Mouse (Mus musculus) MEL (cell line): ENCODE measurements around the gene Plekhg3. TPM values are rescaled to one million over a fixed set of nuclear protein-coding genes. Genes with fewer than 3 reads are reported as not detected.

Experiments used
- DNase-seq: peaks from one replicate; pipeline ENCODE4 v3.0.0; 2011; ENCODE audit warnings: low read depth, low spot score
- H3K27ac ChIP-seq: 2 replicates; pipeline ENCODE4 v1.5.1; 2012; ENCODE audit warnings: low read depth, mild to moderate bottlenecking, control low read depth, low read length, moderate library complexity; ENCODE audit not compliant: control insufficient read depth
- H3K27me3 ChIP-seq, 2 experiments: fragments of 150-350 bp in 1 of 2; sonication (generic) in 1 of 2; 2 replicates each; pipeline ENCODE4 v1.6.1; 2012; ENCODE audit warnings: low read length in 2 of 2, mild to moderate bottlenecking in 2 of 2, improper control_type of control experiment in 1 of 2, moderate library complexity in 1 of 2; ENCODE audit not compliant: insufficient read depth in 2 of 2, control insufficient read depth in 1 of 2
- H3K36me3 ChIP-seq, 2 experiments: 2 replicates each; pipeline ENCODE4 v1.6.1; 2012 to 2014; ENCODE audit warnings: low read length in 2 of 2, improper control_type of control experiment in 1 of 2, inconsistent platforms in 1 of 2, mild to moderate bottlenecking in 1 of 2; ENCODE audit not compliant: insufficient read depth in 2 of 2, control insufficient read depth in 1 of 2
- H3K4me1 ChIP-seq, 2 experiments: fragments of 150-350 bp in 1 of 2; sonication (generic) in 1 of 2; 2 replicates each; pipeline ENCODE4 v1.6.1; 2012; ENCODE audit warnings: low read length in 2 of 2, improper control_type of control experiment in 1 of 2, mild to moderate bottlenecking in 1 of 2; ENCODE audit not compliant: insufficient read depth in 2 of 2, control insufficient read depth in 1 of 2
- H3K4me3 ChIP-seq, 2 experiments: fragments of 150-350 bp in 1 of 2; sonication (generic) in 1 of 2; 2 replicates each; pipeline ENCODE4 v1.5.1; 2012; ENCODE audit warnings: low read depth in 2 of 2, low read length in 2 of 2, mild to moderate bottlenecking in 2 of 2, moderate library complexity in 2 of 2, control low read depth in 1 of 2, improper control_type of control experiment in 1 of 2; ENCODE audit not compliant: control insufficient read depth in 1 of 2, insufficient read depth in 1 of 2
- H3K79me2 ChIP-seq: 2 replicates; pipeline ENCODE4 v1.6.1; 2012; ENCODE audit warnings: mild to moderate bottlenecking, low read length, moderate library complexity; ENCODE audit not compliant: control insufficient read depth, poor library complexity, insufficient read depth
- H3K9ac ChIP-seq: 2 replicates; pipeline ENCODE4 v1.6.1; 2012; ENCODE audit warnings: low read depth, mild to moderate bottlenecking, control low read depth, low read length, moderate library complexity; ENCODE audit not compliant: control insufficient read depth, poor library complexity, severe bottlenecking
- H3K9me3 ChIP-seq: fragments of 150-350 bp; sonication (generic); replicated peaks from 2 replicates; pipeline ENCODE4 v1.6.1; 2012; ENCODE audit warnings: mild to moderate bottlenecking, low read length, improper control_type of control experiment, moderate library complexity; ENCODE audit not compliant: insufficient read depth
- CHD1 ChIP-seq: IDR thresholded peaks from 2 replicates; pipeline ENCODE4 v1.6.1; 2012; ENCODE audit warnings: low read depth, mild to moderate bottlenecking, inconsistent platforms, low read length, improper control_type of control experiment
- CHD2 ChIP-seq: IDR thresholded peaks from 2 replicates; pipeline ENCODE4 v1.6.1; 2011; ENCODE audit warnings: low read length, improper control_type of control experiment
- CTCF ChIP-seq, 3 experiments: IDR thresholded peaks in 2 of 3; conservative IDR thresholded peaks in 1 of 3; 2 replicates each; pipeline ENCODE4 v1.5.1; 2011 to 2012; ENCODE audit warnings: low read length in 3 of 3, low read depth in 2 of 3, mild to moderate bottlenecking in 2 of 3, improper control_type of control experiment in 1 of 3, inconsistent platforms in 1 of 3, mixed read lengths in 1 of 3, moderate library complexity in 1 of 3; ENCODE audit not compliant: control insufficient read depth in 1 of 3, insufficient read depth in 1 of 3, poor library complexity in 1 of 3, severe bottlenecking in 1 of 3
- E2F4 ChIP-seq: IDR thresholded peaks from 2 replicates; pipeline ENCODE4 v1.6.1; 2011; ENCODE audit warnings: low read depth, low read length, improper control_type of control experiment, borderline replicate concordance
- GABPA ChIP-seq: IDR thresholded peaks from 2 replicates; pipeline ENCODE4 v1.6.1; 2012; ENCODE audit warnings: low read depth, mild to moderate bottlenecking, inconsistent platforms, low read length, improper control_type of control experiment, moderate library complexity
- GATA1 ChIP-seq: IDR thresholded peaks from 2 replicates; pipeline ENCODE4 v1.6.1; 2011; ENCODE audit warnings: low read depth, low read length, improper control_type of control experiment
- JUND ChIP-seq: IDR thresholded peaks from 2 replicates; pipeline ENCODE4 v1.6.1; 2011; ENCODE audit warnings: low read depth, mild to moderate bottlenecking, improper control_type of control experiment, low read length
- MAX ChIP-seq: IDR thresholded peaks from 2 replicates; pipeline ENCODE4 v1.6.1; 2011; ENCODE audit warnings: low read length, improper control_type of control experiment
- MEF2A ChIP-seq: IDR thresholded peaks from 2 replicates; pipeline ENCODE4 v1.6.1; 2014; ENCODE audit warnings: low read depth, mild to moderate bottlenecking, inconsistent platforms, low read length, improper control_type of control experiment; ENCODE audit not compliant: poor library complexity, insufficient replicate concordance, severe bottlenecking; ENCODE audit errors: extremely low read depth
- MYB ChIP-seq: IDR thresholded peaks from 2 replicates; pipeline ENCODE4 v1.6.1; 2011; ENCODE audit warnings: mild to moderate bottlenecking, low read depth, low read length, improper control_type of control experiment
- NRF1 ChIP-seq: IDR thresholded peaks from 2 replicates; pipeline ENCODE4 v1.6.1; 2014; ENCODE audit warnings: low read depth, mild to moderate bottlenecking, inconsistent platforms, low read length, improper control_type of control experiment, moderate library complexity; ENCODE audit not compliant: poor library complexity, insufficient read depth, severe bottlenecking
- TAL1 ChIP-seq: IDR thresholded peaks from 2 replicates; pipeline ENCODE4 v1.6.1; 2012; ENCODE audit warnings: mild to moderate bottlenecking, inconsistent platforms, low read length, moderate library complexity, mixed read lengths
- TCF12 ChIP-seq: IDR thresholded peaks from 2 replicates; pipeline ENCODE4 v1.6.1; 2014; ENCODE audit warnings: low read depth, mild to moderate bottlenecking, inconsistent platforms, low read length, improper control_type of control experiment, moderate library complexity
- UBTF ChIP-seq: IDR thresholded peaks from 2 replicates; pipeline ENCODE4 v1.6.1; 2012; ENCODE audit warnings: low read depth, mild to moderate bottlenecking, inconsistent platforms, low read length, improper control_type of control experiment, moderate library complexity, borderline replicate concordance; ENCODE audit not compliant: insufficient read depth
- USF2 ChIP-seq, 2 experiments: IDR thresholded peaks; 2 replicates each; pipeline ENCODE4 v1.6.1; 2011 to 2012; ENCODE audit warnings: improper control_type of control experiment in 2 of 2, low read length in 2 of 2, borderline replicate concordance in 1 of 2, inconsistent platforms in 1 of 2, low read depth in 1 of 2, mild to moderate bottlenecking in 1 of 2; ENCODE audit not compliant: insufficient read depth in 1 of 2
- ZMIZ1 ChIP-seq: IDR thresholded peaks from 2 replicates; pipeline ENCODE4 v1.6.1; 2012; ENCODE audit warnings: low read depth, mild to moderate bottlenecking, inconsistent platforms, low read length, improper control_type of control experiment, moderate library complexity
- polyA plus RNA-seq, 2 experiments: library from polyadenylated mRNA; stranded (reverse) in 1 of 2; unstranded in 1 of 2; fragments of >175 nt in 1 of 2; fragments of >200 nt in 1 of 2; gene quantifications; 2 replicates each; pipeline versions ENCODE4 v1.2.1 to v1.2.4; 2012; ENCODE audit warnings: low replicate concordance in 2 of 2, low read depth in 1 of 2; ENCODE audit not compliant: insufficient read length in 2 of 2, insufficient read depth in 1 of 2, missing spikeins in 1 of 2
- total RNA-seq: library from RNA; depleted of rRNA; stranded (reverse); fragments of 300-350 nt; gene quantifications from 2 replicates; pipeline ENCODE4 v1.2.3, GENCODE M21; 2012

Gene Plekhg3
- total and polyA plus RNA-seq, 3 experiments = 0.92 to 7.0 TPM; not detected in 1

- H3K4me3 ChIP-seq = no peak overlapping the region
- no peak for DNase-seq
- no peaks in the 10 kb centered on the region; the same call in 1 of the 2 replicates for H3K79me2 ChIP-seq
- no peak overlapping the region for H3K27ac ChIP-seq
- H3K9me3 ChIP-seq = no peaks in the 10 kb centered on the region
- TF ChIP-seq MYB (no peak), TCF12 (no peak), CTCF (IDR thresholded peaks at IDR 0.05 in 2 of 3, conservative IDR thresholded peaks at IDR 0.05 in 1 of 3; ENCODE audit: control insufficient read depth in 1 of 3, insufficient read depth in 1 of 3, low read depth in 2 of 3, low read length in 3 of 3, poor library complexity in 1 of 3, severe bottlenecking in 1 of 3) (no peak), MAX (no peak)
- TF ChIP-seq, all 39 proteins: peak for 0
- Histone ChIP-seq H3K9ac (no peak overlapping the region; the same call in 1 of the 2 replicates), H3K4me1 (peaks cover 11 to 34% of the 10 kb centered on the region in 2 experiments), H3K36me3 (peaks cover 0 to 24% of the 10 kb centered on the region in 2 experiments; a peak in 2 of 4 replicates), H3K27me3 (peaks cover 0 to 2% of the 10 kb centered on the region in 2 experiments; a peak in 2 of 4 replicates)
These were observed 4.8 kb downstream of the Plekhg3 start for GRCm38 (mm10) chr12:76535471-76535900.

- Histone ChIP-seq H3K4me3 (no peak overlapping the region; a peak in 1 of 4 replicates), H3K36me3 (peaks cover 0 to 32% of the 10 kb centered on the region in 2 experiments; a peak in 2 of 4 replicates), H3K27ac (peak overlapping the region; percentile 26; the same call in 1 of the 2 replicates), H3K27me3 (no peaks in the 10 kb centered on the region), H3K9ac (no peak overlapping the region), H3K79me2 (no peaks in the 10 kb centered on the region; the same call in 1 of the 2 replicates), H3K4me1 (peaks cover 11 to 44% of the 10 kb centered on the region in 2 experiments), H3K9me3 (no peaks in the 10 kb centered on the region)
- DNase-seq = no peak
- TF ChIP-seq MEF2A (no peak), UBTF (no peak), CHD1 (no peak), NRF1 (no peak), TAL1 (no peak), CHD2 (no peak), GABPA (no peak), JUND (no peak), GATA1 (no peak), MYB (no peak), E2F4 (no peak), USF2 (IDR thresholded peaks at IDR 0.05; ENCODE audit: borderline replicate concordance in 1 of 2, insufficient read depth in 1 of 2, low read depth in 1 of 2, low read length in 2 of 2) (no peak), ZMIZ1 (no peak)
These were observed 6.0 kb downstream of the Plekhg3 start for GRCm38 (mm10) chr12:76536591-76537153.
